9 mouse cellular contexts compared by ENCODE assay signal in the genomic region with DNA sequence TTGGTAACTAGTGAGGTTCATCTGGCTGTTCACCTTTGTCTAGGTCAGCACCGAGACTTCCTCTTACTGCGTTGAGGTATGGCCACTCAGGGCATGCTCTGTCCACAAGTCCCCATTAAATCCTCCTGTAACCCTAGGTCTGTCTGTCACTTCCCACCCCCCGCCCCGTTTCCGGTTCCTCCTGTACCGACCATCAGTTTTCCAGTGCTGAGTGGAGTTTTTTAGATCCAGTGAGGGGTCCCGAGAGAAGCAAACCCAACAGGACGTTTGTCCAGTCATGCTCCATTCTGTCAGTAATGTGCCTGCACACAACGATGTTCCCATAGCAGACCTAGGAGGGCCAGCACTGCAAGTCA. TPM values are rescaled to one million over a fixed set of nuclear protein-coding genes. Genes with fewer than 3 reads are reported as not detected.
A peak's percentile ranks its signal among the peaks of the same experiment; 100 is the strongest.
DNase-seq lines count a peak whose midpoint lies in the region; ATAC-seq and TF ChIP-seq lines count a peak whose summit lies in the region.
"Had no signal": no experiment of that assay in that cellular context is flagged by ENCODE, and none has a peak within 500 bp of the region (broad histone marks: within the 10 kb centered on the region; RNA-seq: fewer than 3 reads in every experiment).

No protein-coding gene starts in this region.

- peak overlapping the region; percentile 41; the same call in 1 of the 2 replicates for H3K4me3 ChIP-seq in heart, adult 2 months
- H3K4me3 ChIP-seq in thymus, adult 2 months (ENCODE audit: control insufficient read depth, insufficient read depth, low read length): 0 out of 2 replicates have a peak overlapping the region, but pooled peaks have one; percentile 44
- peak overlapping the region; percentile 36; the same call in 1 of the 2 replicates for H3K4me3 ChIP-seq in liver, embryonic 12.5 days
- no peak overlapping the region for H3K4me3 ChIP-seq in stomach, postnatal 0 days (ENCODE audit: low read depth, low read length)

- TF ChIP-seq POLR2A in heart, adult 2 months (IDR thresholded peaks at IDR 0.05; ENCODE audit: insufficient read depth, low read depth, low read length): no peak
- TF ChIP-seq POLR2A in thymus, adult 2 months (IDR thresholded peaks at IDR 0.05; ENCODE audit: control insufficient read depth, extremely low read depth, insufficient read depth, low read length, poor library complexity): no peak

- DNase-seq in heart, adult 2 months: no peak
- no peak for DNase-seq in heart, postnatal 10 days
- no peak for DNase-seq in thymus, adult 2 months
- no peak for DNase-seq in thymus, postnatal 0 days (ENCODE audit: low spot score)
- no peak for DNase-seq in stomach, postnatal 0 days (ENCODE audit: low spot score)
- DNase-seq in thymus, postnatal 36 days: no peak
- no peak for DNase-seq in left cerebral cortex, postnatal 4 days

- H3K79me2 ChIP-seq in heart, adult 2 months (replicated peaks; ENCODE audit: control insufficient read depth, insufficient read depth, low read length): no peaks in the 10 kb centered on the region

- H3K9me3 ChIP-seq in liver, embryonic 12.5 days (replicated peaks): no peaks in the 10 kb centered on the region
- H3K9me3 ChIP-seq in stomach, postnatal 0 days (ENCODE audit: control insufficient read depth, low read length): no peaks in the 10 kb centered on the region

- intact Hi-C loops in heart, adult 2 months (cut with DNase I): no loop called here
- intact Hi-C loops in heart, postnatal 10 days (cut with DNase I): no loop called here
- intact Hi-C loops in left cerebral cortex, postnatal 4 days (cut with DNase I): no loop called here

- no peak overlapping the region for H3K9ac ChIP-seq in heart, adult 2 months (ENCODE audit: low read depth, low read length)
- H3K9ac ChIP-seq in liver, embryonic 12.5 days: no peak overlapping the region
- H3K9ac ChIP-seq in stomach, postnatal 0 days (ENCODE audit: low read length): no peak overlapping the region

- no peaks in the 10 kb centered on the region for H3K36me3 ChIP-seq in heart, adult 2 months (ENCODE audit: control insufficient read depth, insufficient read depth, low read length)
- H3K36me3 ChIP-seq in thymus, adult 2 months (ENCODE audit: control insufficient read depth, insufficient read depth, low read length): no peaks in the 10 kb centered on the region
- H3K36me3 ChIP-seq in liver, embryonic 12.5 days: no peaks in the 10 kb centered on the region
- H3K36me3 ChIP-seq in stomach, postnatal 0 days (ENCODE audit: control insufficient read depth, insufficient read depth, low read length): no peaks in the 10 kb centered on the region

- TF ChIP-seq CTCF in heart, adult 2 months (IDR thresholded peaks at IDR 0.05): no peak
- no peak for TF ChIP-seq CTCF in thymus, adult 2 months (IDR thresholded peaks at IDR 0.05; ENCODE audit: borderline replicate concordance, control insufficient read depth, extremely low read depth, insufficient read depth, low read length, poor library complexity)
- no peak for TF ChIP-seq CTCF in stomach, postnatal 0 days (IDR thresholded peaks at IDR 0.05; ENCODE audit: low read depth)

- peak overlapping the region; percentile 84; the same call in 1 of the 2 replicates for H3K27ac ChIP-seq in heart, adult 2 months
- no peak overlapping the region for H3K27ac ChIP-seq in thymus, adult 2 months (ENCODE audit: control insufficient read depth, insufficient read depth, low read length)
- no peak overlapping the region for H3K27ac ChIP-seq in liver, embryonic 12.5 days
- H3K27ac ChIP-seq in stomach, postnatal 0 days (replicated peaks): 0 out of 2 replicates have a peak overlapping the region, but pooled peaks have one; percentile 31

- no peak for TF ChIP-seq EP300 in heart, adult 2 months (IDR thresholded peaks at IDR 0.05; ENCODE audit: insufficient read depth, low read depth, low read length)
- no peak for TF ChIP-seq EP300 in stomach, postnatal 0 days (optimal IDR thresholded peaks at IDR 0.05)

- WGBS in heart, adult 2 months: 48% methylated on average over 9 of the region's 9 CpGs
- WGBS in thymus, adult 2 months: 68% methylated on average over 9 of the region's 9 CpGs
- WGBS in liver, embryonic 12.5 days (ENCODE audit: insufficient replicate concordance): 47% methylated on average over 9 of the region's 9 CpGs
- WGBS in stomach, postnatal 0 days: 59% methylated on average over 9 of the region's 9 CpGs

- peak overlapping the region; percentile 60 for H3K4me2 ChIP-seq in liver, embryonic 12.5 days
- peak overlapping the region; percentile 21 for H3K4me2 ChIP-seq in stomach, postnatal 0 days (replicated peaks; ENCODE audit: low read depth)

- H3K4me1 ChIP-seq in heart, adult 2 months (ENCODE audit: control insufficient read depth, insufficient read depth, low read length): no peaks in the 10 kb centered on the region; the same call in 1 of the 2 replicates
- peaks cover 7% of the 10 kb centered on the region for H3K4me1 ChIP-seq in thymus, adult 2 months (replicated peaks; ENCODE audit: control insufficient read depth, insufficient read depth, low read length)
- peaks cover 17% of the 10 kb centered on the region for H3K4me1 ChIP-seq in liver, embryonic 12.5 days
- no peaks in the 10 kb centered on the region for H3K4me1 ChIP-seq in stomach, postnatal 0 days (replicated peaks; ENCODE audit: control insufficient read depth, insufficient read depth)

- ATAC-seq in liver, embryonic 12.5 days: no peak
- no peak for ATAC-seq in stomach, postnatal 0 days (ENCODE audit: low FRiP score, low TSS enrichment)

- no peaks in the 10 kb centered on the region for H3K27me3 ChIP-seq in heart, adult 2 months (ENCODE audit: control insufficient read depth, insufficient read depth, low read length)
- H3K27me3 ChIP-seq in thymus, adult 2 months (ENCODE audit: control insufficient read depth, insufficient read depth, low read length): no peaks in the 10 kb centered on the region
- 0 out of 2 replicates have a peak, but pooled peaks cover 11% of the 10 kb centered on the region for H3K27me3 ChIP-seq in liver, embryonic 12.5 days (replicated peaks)
- no peaks in the 10 kb centered on the region for H3K27me3 ChIP-seq in stomach, postnatal 0 days (ENCODE audit: control insufficient read depth, insufficient read depth, low read length)

RNA-seq across cellular contexts. Expression of a gene that starts 9.5 kb away (rescaled TPM):
- total RNA-seq in heart, adult 2 months (2021): 100 to 1,000 TPM in 1 of 2 experiments, 10 to 100 TPM in 1; 89.3 to 102 TPM
- polyA plus RNA-seq in heart, adult 2 months (2012; rRNA removed): 165 and 186 TPM in 2 replicates
- total RNA-seq in heart, postnatal 10 days (2021): 10 to 100 TPM; 56.7 to 58.4 TPM
- polyA plus RNA-seq in thymus, adult 2 months (2012; rRNA removed): 80.0 and 94.8 TPM in 2 replicates
- polyA plus RNA-seq in thymus, postnatal 0 days (2015; fragmentation: Nextera tagmentation; extraction: Ambion mirVana): 25.6 and 29.6 TPM in 2 replicates
- polyA plus RNA-seq in liver, embryonic 12.5 days (2016; fragmentation: Nextera tagmentation; extraction: Ambion mirVana): 26.4 and 27.3 TPM in 2 replicates
- 30.8 and 35.5 TPM in 2 replicates for polyA plus RNA-seq in stomach, postnatal 0 days (2015; fragmentation: Nextera tagmentation; extraction: Ambion mirVana)
- 100 to 1,000 TPM in 1 of 2 experiments, 10 to 100 TPM in 1; 86.9 to 104 TPM for total RNA-seq in left cerebral cortex, postnatal 4 days (2021)

RNA-seq across cellular contexts. Expression of a gene that starts 29.8 kb away (rescaled TPM):
- total RNA-seq in heart, adult 2 months (2021): under 1 TPM in 1 of 2 experiments, not detected in 1; 0.21 TPM
- 0.44 and 0.59 TPM in 2 replicates for polyA plus RNA-seq in heart, adult 2 months (2012; rRNA removed)
- under 1 TPM in 1 of 2 experiments, not detected in 1; 0.22 TPM for total RNA-seq in heart, postnatal 10 days (2021)
- polyA plus RNA-seq in thymus, adult 2 months (2012; rRNA removed): 1.8 and 2.5 TPM in 2 replicates
- polyA plus RNA-seq in thymus, postnatal 0 days (2015; fragmentation: Nextera tagmentation; extraction: Ambion mirVana): 4.6 and 5.3 TPM in 2 replicates
- 1.8 and 2.4 TPM in 2 replicates for polyA plus RNA-seq in liver, embryonic 12.5 days (2016; fragmentation: Nextera tagmentation; extraction: Ambion mirVana)
- 0.92 and 1.2 TPM in 2 replicates for polyA plus RNA-seq in stomach, postnatal 0 days (2015; fragmentation: Nextera tagmentation; extraction: Ambion mirVana)
- total RNA-seq in left cerebral cortex, postnatal 4 days (2021): 1 to 10 TPM; 7.3 to 8.5 TPM

RNA-seq across cellular contexts. Expression of a gene that starts 29.9 kb away (rescaled TPM):
- 10 to 100 TPM; 61.0 to 73.7 TPM for total RNA-seq in heart, adult 2 months (2021)
- 26.0 and 53.7 TPM in 2 replicates for polyA plus RNA-seq in heart, adult 2 months (2012; rRNA removed)
- total RNA-seq in heart, postnatal 10 days (2021): 10 to 100 TPM; 66.3 to 67.2 TPM
- polyA plus RNA-seq in thymus, adult 2 months (2012; rRNA removed): 10.8 and 12.0 TPM in 2 replicates
- polyA plus RNA-seq in thymus, postnatal 0 days (2015; fragmentation: Nextera tagmentation; extraction: Ambion mirVana): 5.3 and 5.9 TPM in 2 replicates
- 1.8 and 2.0 TPM in 2 replicates for polyA plus RNA-seq in liver, embryonic 12.5 days (2016; fragmentation: Nextera tagmentation; extraction: Ambion mirVana)
- polyA plus RNA-seq in stomach, postnatal 0 days (2015; fragmentation: Nextera tagmentation; extraction: Ambion mirVana): 4.8 and 6.3 TPM in 2 replicates
- total RNA-seq in left cerebral cortex, postnatal 4 days (2021): 100 to 1,000 TPM; 217 to 222 TPM

RNA-seq across cellular contexts. Expression of a gene that starts 41.7 kb away (rescaled TPM):
- 10 to 100 TPM; 60.5 to 67.3 TPM for total RNA-seq in heart, adult 2 months (2021)
- 59.9 and 95.2 TPM in 2 replicates for polyA plus RNA-seq in heart, adult 2 months (2012; rRNA removed)
- 100 to 1,000 TPM; 105 to 112 TPM for total RNA-seq in heart, postnatal 10 days (2021)
- 178 and 196 TPM in 2 replicates for polyA plus RNA-seq in thymus, adult 2 months (2012; rRNA removed)
- 417 and 424 TPM in 2 replicates for polyA plus RNA-seq in thymus, postnatal 0 days (2015; fragmentation: Nextera tagmentation; extraction: Ambion mirVana)
- polyA plus RNA-seq in liver, embryonic 12.5 days (2016; fragmentation: Nextera tagmentation; extraction: Ambion mirVana): 247 and 262 TPM in 2 replicates
- polyA plus RNA-seq in stomach, postnatal 0 days (2015; fragmentation: Nextera tagmentation; extraction: Ambion mirVana): 183 and 197 TPM in 2 replicates
- 100 to 1,000 TPM; 115 to 127 TPM for total RNA-seq in left cerebral cortex, postnatal 4 days (2021)

RNA-seq across cellular contexts. Expression of a gene that starts 49.4 kb away (rescaled TPM):
- total RNA-seq in heart, adult 2 months (2021): under 1 TPM in 1 of 2 experiments, not detected in 1; 0.11 TPM
- polyA plus RNA-seq in heart, adult 2 months (2012; rRNA removed): 0.12 and 0.33 TPM in 2 replicates
- total RNA-seq in heart, postnatal 10 days (2021): under 1 TPM; 0.07 to 0.12 TPM
- polyA plus RNA-seq in thymus, adult 2 months (2012; rRNA removed): 0.90 and 0.94 TPM in 2 replicates
- polyA plus RNA-seq in thymus, postnatal 0 days (2015; fragmentation: Nextera tagmentation; extraction: Ambion mirVana): 0.14 and 0.17 TPM in 2 replicates
- polyA plus RNA-seq in liver, embryonic 12.5 days (2016; fragmentation: Nextera tagmentation; extraction: Ambion mirVana): 0.23 and 0.26 TPM in 2 replicates
- 1.8 and 1.9 TPM in 2 replicates for polyA plus RNA-seq in stomach, postnatal 0 days (2015; fragmentation: Nextera tagmentation; extraction: Ambion mirVana)
- under 1 TPM; 0.38 to 0.54 TPM for total RNA-seq in left cerebral cortex, postnatal 4 days (2021)
- total RNA-seq: megakaryocyte-erythroid progenitor cell, adult 5-6 weeks had no signal

Comparison
In these comparisons a context has a peak if more than half of its experiments do, and no peak if none do; other contexts are left out.
1. H3K27ac ChIP-seq: peak in heart, adult 2 months (single experiment) and stomach, postnatal 0 days (single experiment); none in thymus, adult 2 months (single experiment) and liver, embryonic 12.5 days (single experiment).